Mouse (Mus musculus): Measurements from ENCODE around the gene Gsto1.
A peak's percentile ranks its signal among the peaks of the same experiment; 100 is the strongest.
"Not testable (repeated sequence)": the region's sequence is repeated elsewhere in the genome, so short reads cannot be mapped to it uniquely, and the experiment has no call there.

The Gsto1 gene

GRCm38 (mm10) chr19:47854796-47855783, at the start of gene Gsto1:
TSS of gene Gsto1 (plus strand) at chr19:47854970.
- peak; percentile 86 for DNase-seq

GRCm38 (mm10) chr19:47812091-47812490, 42.7 kb upstream of the Gsto1 start:
- DNase-seq: no peak

- DNase-seq: no peak
Measured at GRCm38 (mm10) chr19:47814721-47815120, 40.0 kb upstream of the Gsto1 start.

DNA sequence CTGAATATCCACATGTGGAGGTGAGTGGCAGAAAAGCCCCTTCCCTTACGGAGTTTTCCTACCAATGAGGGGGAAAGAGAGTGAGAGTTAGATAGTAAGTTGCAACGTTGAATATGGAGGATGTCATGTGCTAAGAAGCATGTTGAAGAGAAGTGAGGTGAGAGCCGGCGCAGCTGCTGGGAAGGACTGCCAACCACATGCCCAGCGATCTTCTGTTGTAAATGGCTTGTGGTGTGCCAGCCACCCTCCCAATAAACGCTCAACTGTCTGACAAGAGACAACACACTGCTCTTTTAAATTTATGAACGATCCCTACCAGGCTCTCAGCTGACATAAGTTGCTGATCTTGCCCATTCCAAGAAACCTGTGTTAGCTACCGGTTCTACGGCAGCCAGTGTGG, 37.1 kb upstream of the Gsto1 start:
- DNase-seq: no peak

- peak; percentile 41 for DNase-seq
Measured at GRCm38 (mm10) chr19:47820832-47821493, 33.8 kb upstream of the Gsto1 start.

DNA sequence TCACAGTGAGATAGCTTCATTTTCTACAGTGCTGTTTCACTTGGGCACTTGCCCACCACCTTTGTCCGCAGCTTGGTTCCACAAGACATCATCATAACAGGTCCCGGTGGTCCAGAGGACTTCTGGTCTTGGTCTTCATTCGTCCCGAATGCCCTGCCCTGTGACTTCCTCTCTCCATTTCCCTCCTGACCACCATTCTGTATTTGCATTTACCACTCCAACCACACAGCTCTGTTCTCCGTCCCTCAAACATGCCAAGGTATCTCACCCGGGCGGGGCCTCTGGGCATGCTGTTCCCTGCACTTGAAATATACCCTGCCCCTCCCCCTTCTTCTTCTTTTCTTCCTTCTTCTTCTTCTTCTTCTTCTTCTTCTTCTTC, 33.3 kb upstream of the Gsto1 start:
- DNase-seq: no peak

DNA sequence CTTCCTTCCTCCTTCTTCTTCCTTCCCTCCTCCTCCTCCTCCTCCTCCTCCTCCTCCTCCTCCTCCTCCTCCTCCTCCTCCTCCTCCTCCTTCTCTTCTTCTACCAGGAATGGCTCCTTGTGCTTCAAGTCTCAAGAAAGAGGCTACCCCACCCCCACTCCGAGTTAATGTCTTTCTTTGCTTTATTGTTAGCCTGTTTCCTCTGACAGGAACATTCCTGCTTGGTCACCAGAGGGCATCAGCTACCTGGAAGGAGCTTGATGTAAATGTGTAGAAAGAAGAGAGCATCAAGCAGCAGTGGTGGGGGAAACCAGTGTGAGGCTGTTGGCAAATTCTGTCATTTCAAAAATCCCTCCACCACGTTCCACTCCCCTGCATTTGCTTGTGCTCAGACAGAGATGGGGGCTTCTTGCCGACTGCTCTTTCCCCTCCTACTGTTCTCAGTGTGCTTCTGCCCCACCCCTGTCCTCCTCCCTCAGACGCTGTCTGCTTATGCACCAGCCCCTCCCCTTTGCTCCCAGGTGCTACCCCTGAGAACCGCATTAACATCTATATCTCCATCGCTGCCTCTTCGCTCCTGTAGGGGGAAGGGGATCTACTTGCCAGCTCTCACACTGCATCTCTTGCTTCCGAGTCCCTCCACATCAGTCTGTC, 32.5 kb upstream of the Gsto1 start:
- DNase-seq: no peak

DNA sequence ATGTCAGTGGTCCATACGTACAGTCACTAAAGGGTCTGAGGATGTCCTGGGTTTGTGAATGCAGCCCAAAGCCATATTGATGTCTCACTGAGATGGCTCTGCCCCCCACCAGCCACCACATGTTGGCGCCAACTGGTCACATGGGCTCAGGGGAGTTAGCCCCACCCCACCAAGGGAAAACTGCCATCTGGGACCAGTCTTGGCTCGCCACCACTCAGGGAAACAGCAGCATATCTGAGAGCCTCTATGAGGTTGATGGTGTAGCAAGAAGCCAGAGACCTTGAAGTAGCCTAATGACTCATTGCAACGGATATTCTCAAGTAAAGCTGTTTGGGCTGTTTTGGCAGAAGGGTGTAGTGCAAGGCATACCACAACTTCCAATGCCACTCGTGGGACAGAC, 30.7 kb upstream of the Gsto1 start:
- no peak for DNase-seq

GRCm38 (mm10) chr19:47829913-47830450, 24.8 kb upstream of the Gsto1 start:
- DNase-seq: no peak

- no peak for DNase-seq
Measured at GRCm38 (mm10) chr19:47831111-47831510, 23.7 kb upstream of the Gsto1 start.

- DNase-seq: no peak
Measured at GRCm38 (mm10) chr19:47832316-47832715, 22.5 kb upstream of the Gsto1 start.

GRCm38 (mm10) chr19:47834614-47835013, 20.2 kb upstream of the Gsto1 start:
- no peak for DNase-seq

GRCm38 (mm10) chr19:47835776-47836175, 19.0 kb upstream of the Gsto1 start:
- DNase-seq: no peak

- DNase-seq: peak; percentile 25
Measured at GRCm38 (mm10) chr19:47836701-47837526, 17.9 kb upstream of the Gsto1 start.

- no peak for DNase-seq
Measured at GRCm38 (mm10) chr19:47837527-47837901, 17.3 kb upstream of the Gsto1 start.

DNA sequence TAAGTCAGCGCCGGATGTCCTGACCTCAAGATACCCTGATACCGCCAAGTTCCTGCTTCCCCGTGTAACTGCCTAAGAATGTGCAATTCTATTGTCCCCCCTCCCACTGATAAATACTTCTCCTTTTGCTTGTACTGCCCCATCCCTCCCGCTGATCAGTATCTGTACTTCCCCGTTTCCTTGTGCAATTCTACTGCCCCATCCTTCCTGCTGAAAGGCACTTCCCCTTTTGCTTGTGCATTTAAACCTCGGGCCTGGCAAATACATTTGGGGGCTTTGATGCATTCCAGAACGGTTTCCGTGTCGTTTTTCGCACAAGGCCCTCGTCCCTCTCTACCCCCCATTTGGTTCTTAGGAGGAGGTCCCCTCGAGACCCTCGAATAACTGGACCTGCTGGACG, 13.5 kb upstream of the Gsto1 start:
- not testable (repeated sequence) for DNase-seq

- DNase-seq: no peak
Measured at GRCm38 (mm10) chr19:47849735-47850134, 5.0 kb upstream of the Gsto1 start.

- DNase-seq: not testable (repeated sequence)
Measured at GRCm38 (mm10) chr19:47852131-47852530, 2.6 kb upstream of the Gsto1 start.

DNA sequence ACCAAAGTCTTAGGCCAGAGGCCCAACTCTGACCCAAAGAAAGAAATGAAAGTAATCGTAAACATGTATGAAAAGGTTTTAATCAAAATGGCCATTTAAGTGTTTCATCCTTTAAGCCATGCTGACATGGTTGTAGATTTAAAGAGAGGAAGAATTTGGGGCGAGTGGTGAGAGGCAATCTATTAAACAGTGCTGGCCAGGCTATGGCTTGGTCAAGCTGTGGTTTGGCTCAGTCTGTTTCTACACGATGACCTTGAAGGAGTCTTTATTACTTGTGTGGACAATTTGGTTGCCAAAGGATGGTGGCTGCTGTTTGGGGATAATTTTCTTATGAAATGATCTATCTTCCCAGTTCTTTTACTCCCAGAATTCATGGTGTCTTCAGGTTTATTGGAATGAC, 1.7 kb upstream of the Gsto1 start:
- DNase-seq: no peak

DNA sequence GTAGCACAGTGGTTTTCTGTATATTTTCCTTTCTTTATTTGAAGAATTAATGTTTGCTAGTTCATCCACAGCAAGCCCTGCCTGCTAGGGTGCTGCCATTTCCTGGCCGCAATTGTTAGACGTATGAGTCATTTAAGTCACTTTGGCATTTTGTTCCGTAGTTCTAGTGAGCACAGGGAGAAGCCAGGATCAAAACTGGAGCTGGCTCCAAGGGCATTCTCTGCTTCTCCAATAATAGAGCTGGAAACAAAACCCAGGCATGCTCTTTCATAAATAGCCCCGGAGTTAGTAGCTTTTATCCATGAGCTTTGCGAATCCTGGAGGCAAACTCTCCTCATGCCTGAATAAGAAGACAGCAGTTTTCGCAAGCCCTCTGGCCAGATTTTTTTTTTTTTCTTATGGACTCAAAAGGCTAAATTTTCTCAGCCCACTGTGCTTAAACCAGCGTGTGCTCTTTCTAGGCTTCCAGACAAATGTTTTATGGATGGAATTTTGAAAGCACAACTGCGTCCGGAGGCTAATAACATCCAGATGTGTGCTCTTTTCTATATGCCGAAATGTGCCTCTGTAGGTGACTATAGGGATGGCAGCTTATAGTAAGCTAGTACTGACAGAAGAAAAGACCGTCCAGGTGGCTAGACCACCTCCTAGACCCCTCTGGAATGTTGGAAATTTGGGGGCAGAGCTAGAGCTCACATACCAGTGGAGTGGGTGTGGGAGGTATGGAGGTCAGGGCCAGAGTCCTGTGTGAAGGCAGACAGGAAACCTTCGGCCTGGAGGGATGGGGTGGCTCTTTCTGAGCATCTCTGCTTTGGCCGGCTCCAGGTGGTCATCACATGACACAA, 597 bp upstream of the Gsto1 start:
- no peak for DNase-seq

All from kidney, adult 11 months (tissue).